Mouse (Mus musculus): ENCODE results near the gene Lig3. TPM values are rescaled to one million over a fixed set of nuclear protein-coding genes. Genes with fewer than 3 reads are reported as not detected.

Gene Lig3
- polyA plus RNA-seq (2015; fragmentation: Nextera tagmentation; extraction: Ambion mirVana) = 19.0 and 19.7 TPM in 2 replicates

DNA sequence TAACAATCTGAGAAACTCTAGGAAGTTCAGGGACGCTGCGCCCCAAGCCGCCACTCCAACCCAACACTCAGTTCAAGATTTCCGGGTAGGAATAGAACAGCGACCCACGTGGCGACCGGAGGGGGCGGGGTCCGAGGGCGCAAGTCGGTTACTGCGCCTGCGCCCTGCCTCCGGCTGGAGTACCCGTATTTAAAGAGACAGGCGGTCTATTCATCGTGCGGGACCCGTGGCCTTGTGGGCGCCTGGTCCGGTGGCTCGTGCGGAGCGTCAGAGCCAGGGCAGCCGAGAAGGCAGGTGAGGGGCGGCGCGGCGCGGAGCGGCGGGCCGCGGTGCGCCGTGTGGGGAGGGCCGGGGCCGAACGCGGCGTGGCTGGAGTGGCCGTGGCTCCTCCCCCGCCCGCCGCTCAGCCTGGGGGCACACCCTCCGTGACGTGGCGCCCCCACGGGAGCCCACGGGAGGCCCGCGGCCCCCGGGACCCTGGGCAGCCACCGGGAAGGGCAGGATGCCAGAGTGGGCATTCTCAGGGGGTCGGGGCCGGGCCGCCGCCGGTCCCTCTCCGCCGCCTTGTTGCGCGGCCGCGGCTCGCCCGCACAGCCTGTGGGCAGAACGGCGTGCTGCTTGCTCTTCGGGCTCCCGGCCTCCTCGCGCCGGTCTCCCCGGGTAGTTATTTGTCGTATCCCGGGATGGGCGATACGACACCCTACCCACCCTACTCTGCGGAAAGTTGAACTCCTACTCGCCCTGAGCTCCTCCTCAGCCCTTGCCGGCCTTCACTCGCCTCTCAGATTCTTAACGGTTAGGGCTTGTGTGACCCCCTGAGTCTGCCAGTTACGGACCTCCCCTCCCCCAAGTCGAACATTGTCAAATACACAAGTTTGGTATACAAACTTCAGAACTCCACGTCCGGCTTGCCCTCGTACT, at the start of gene Lig3:
Gene Lig3, plus strand, starts transcription at position 126 of the 921 bp plus-strand sequence.
- H3K36me3 ChIP-seq = peaks cover 17% of the 10 kb centered on the region
- H3K27me3 ChIP-seq (replicated peaks) = no peaks in the 10 kb centered on the region
- peak; percentile 95 for ATAC-seq (ENCODE audit: low FRiP score)
- H3K4me3 ChIP-seq (replicated peaks) = peak within 1 kb of the TSS; percentile 95
- under 1% methylated on average over 74 of the region's 90 CpGs for WGBS
- H3K27ac ChIP-seq (replicated peaks) = peak within 1 kb of the TSS; percentile 99
- H3K4me2 ChIP-seq = peak within 1 kb of the TSS; percentile 71
- H3K9me3 ChIP-seq (replicated peaks) = no peaks in the 10 kb centered on the region
- peak within 1 kb of the TSS; percentile 96 for H3K9ac ChIP-seq (replicated peaks)
- H3K4me1 ChIP-seq = peaks cover 21% of the 10 kb centered on the region

GRCm38 (mm10) chr11:82734227-82734626, 46.7 kb upstream of the Lig3 start:
- Histone ChIP-seq H3K9me3 (replicated peaks) (no peaks in the 10 kb centered on the region), H3K4me2 (no peak overlapping the region), H3K27me3 (replicated peaks) (no peaks in the 10 kb centered on the region), H3K9ac (replicated peaks) (no peak overlapping the region), H3K27ac (replicated peaks) (no peak overlapping the region), H3K4me1 (no peaks in the 10 kb centered on the region), H3K36me3 (no peaks in the 10 kb centered on the region), H3K4me3 (replicated peaks) (no peak overlapping the region)
- ATAC-seq (ENCODE audit: low FRiP score) = no peak

- no peak for ATAC-seq (ENCODE audit: low FRiP score)
- no peak overlapping the region for H3K27ac ChIP-seq (replicated peaks)
These were observed 41.9 kb upstream of the Lig3 start for GRCm38 (mm10) chr11:82739006-82739405.

GRCm38 (mm10) chr11:82746138-82746537, 34.8 kb upstream of the Lig3 start:
- WGBS = 30% methylated on average over 6 of the region's 6 CpGs
- no peak for ATAC-seq (ENCODE audit: low FRiP score)
- Histone ChIP-seq H3K27ac (replicated peaks) (no peak overlapping the region), H3K9ac (replicated peaks) (no peak overlapping the region), H3K9me3 (replicated peaks) (no peaks in the 10 kb centered on the region), H3K27me3 (replicated peaks) (no peaks in the 10 kb centered on the region), H3K4me2 (no peak overlapping the region), H3K36me3 (no peaks in the 10 kb centered on the region), H3K4me1 (no peaks in the 10 kb centered on the region), H3K4me3 (replicated peaks) (no peak overlapping the region)

More at GRCm38 (mm10) chr11:82739006-82739405, 41.9 kb upstream of the Lig3 start:
- Histone ChIP-seq H3K9me3 (replicated peaks) (no peaks in the 10 kb centered on the region), H3K4me1 (no peaks in the 10 kb centered on the region), H3K4me3 (replicated peaks) (no peak overlapping the region), H3K4me2 (no peak overlapping the region), H3K27me3 (replicated peaks) (no peaks in the 10 kb centered on the region), H3K36me3 (no peaks in the 10 kb centered on the region), H3K9ac (replicated peaks) (no peak overlapping the region)

DNA sequence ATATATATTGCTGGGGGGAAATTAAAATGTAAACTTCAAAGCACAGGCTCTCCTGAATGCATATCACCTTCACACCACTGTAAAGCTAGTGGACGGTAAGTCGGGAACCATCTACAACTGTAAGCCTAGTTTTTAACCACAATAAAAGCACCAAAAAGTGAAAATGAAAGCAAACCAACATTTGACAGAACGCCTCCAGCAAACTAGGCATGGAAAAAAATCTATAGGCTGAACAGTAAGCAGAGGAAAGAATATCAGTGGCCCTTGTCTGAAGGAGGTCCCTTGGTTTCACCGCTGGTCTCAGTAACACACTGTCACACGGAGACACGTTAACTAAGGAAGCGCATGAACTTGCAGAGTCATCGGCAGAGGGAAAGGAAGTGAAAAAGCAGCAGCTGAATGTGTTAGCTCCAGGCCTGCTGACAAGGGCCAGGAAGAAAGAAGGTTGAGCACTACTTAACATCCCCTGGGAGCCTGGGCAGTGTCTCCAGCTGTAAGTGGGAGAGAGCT, 34.0 kb upstream of the Lig3 start:
- H3K36me3 ChIP-seq = no peaks in the 10 kb centered on the region
- 84% methylated on average over 8 of the region's 8 CpGs for WGBS
- no peak overlapping the region for H3K27ac ChIP-seq (replicated peaks)
- no peak overlapping the region for H3K9ac ChIP-seq (replicated peaks)
- no peak for ATAC-seq (ENCODE audit: low FRiP score)
- H3K4me2 ChIP-seq = no peak overlapping the region
- no peaks in the 10 kb centered on the region for H3K4me1 ChIP-seq
- H3K9me3 ChIP-seq (replicated peaks) = no peaks in the 10 kb centered on the region
- H3K27me3 ChIP-seq (replicated peaks) = no peaks in the 10 kb centered on the region
- no peak overlapping the region for H3K4me3 ChIP-seq (replicated peaks)

- Histone ChIP-seq H3K4me2 (no peak overlapping the region), H3K9ac (replicated peaks) (no peak overlapping the region), H3K9me3 (replicated peaks) (no peaks in the 10 kb centered on the region), H3K36me3 (no peaks in the 10 kb centered on the region), H3K27me3 (replicated peaks) (0 out of 2 replicates have a peak, but pooled peaks cover 3% of the 10 kb centered on the region), H3K27ac (replicated peaks) (no peak overlapping the region), H3K4me1 (no peaks in the 10 kb centered on the region), H3K4me3 (replicated peaks) (no peak overlapping the region)
- WGBS = 73% methylated on average over 6 of the region's 6 CpGs
- no peak for ATAC-seq (ENCODE audit: low FRiP score)
These were observed 28.4 kb upstream of the Lig3 start for GRCm38 (mm10) chr11:82752349-82753115.

GRCm38 (mm10) chr11:82755919-82756318, 25.0 kb upstream of the Lig3 start:
- Histone ChIP-seq H3K4me3 (replicated peaks) (no peak overlapping the region), H3K27me3 (replicated peaks) (peaks cover 13% of the 10 kb centered on the region), H3K27ac (replicated peaks) (no peak overlapping the region), H3K9me3 (replicated peaks) (no peaks in the 10 kb centered on the region), H3K36me3 (no peaks in the 10 kb centered on the region), H3K9ac (replicated peaks) (no peak overlapping the region), H3K4me2 (no peak overlapping the region), H3K4me1 (no peaks in the 10 kb centered on the region)
- ATAC-seq (ENCODE audit: low FRiP score) = no peak
- WGBS = 100% methylated on average over 1 of the region's 1 CpGs

DNA sequence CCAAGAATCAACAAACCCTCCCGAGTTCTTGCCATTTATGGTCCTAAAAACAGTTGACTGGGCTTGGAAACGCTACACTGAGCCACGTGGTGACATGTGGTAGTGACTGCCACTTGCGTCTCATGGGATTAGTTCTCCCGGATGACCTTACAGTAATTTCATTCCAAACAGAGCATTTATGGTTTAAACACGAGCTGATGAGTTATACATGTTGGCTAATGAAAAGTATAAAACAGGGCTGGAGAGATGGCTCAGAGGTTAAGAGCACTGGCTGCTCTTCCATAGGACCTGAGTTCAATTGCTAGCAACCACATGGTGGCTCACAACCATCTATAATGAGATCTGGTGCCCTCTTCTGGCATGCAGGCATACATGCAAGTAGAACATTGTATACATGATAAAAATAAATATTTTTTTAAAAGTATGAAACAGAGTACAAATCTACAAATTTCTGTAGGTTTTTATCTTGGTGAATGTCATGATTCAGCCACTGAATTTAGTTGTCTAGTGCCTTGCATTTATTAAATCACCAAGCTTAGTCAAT, 18.6 kb upstream of the Lig3 start:
- Histone ChIP-seq H3K27me3 (replicated peaks) (peaks cover 10% of the 10 kb centered on the region), H3K9me3 (replicated peaks) (no peaks in the 10 kb centered on the region), H3K27ac (replicated peaks) (no peak overlapping the region), H3K9ac (replicated peaks) (no peak overlapping the region), H3K36me3 (no peaks in the 10 kb centered on the region), H3K4me1 (peaks cover 25% of the 10 kb centered on the region), H3K4me2 (no peak overlapping the region), H3K4me3 (replicated peaks) (no peak overlapping the region)
- no peak for ATAC-seq (ENCODE audit: low FRiP score)
- WGBS = 86% methylated on average over 6 of the region's 6 CpGs

DNA sequence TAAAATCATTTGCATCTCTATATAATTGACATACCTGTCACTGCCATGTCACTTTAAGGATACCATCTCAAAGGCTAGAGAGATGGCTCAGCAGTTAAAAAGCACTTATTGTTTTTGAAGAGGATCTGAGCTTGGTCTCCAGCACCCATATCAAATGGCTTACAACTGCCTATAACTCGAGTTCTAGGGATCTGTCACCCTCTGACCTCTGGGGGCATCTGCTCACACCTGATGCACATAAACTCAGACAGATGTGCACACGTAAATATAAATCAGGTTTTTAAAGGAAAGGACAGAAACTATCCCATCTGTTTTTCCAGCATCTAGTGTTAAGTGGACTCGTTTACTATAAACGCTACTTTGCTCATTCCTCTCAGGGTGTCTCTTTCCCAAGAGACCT, 17.6 kb upstream of the Lig3 start:
- Histone ChIP-seq H3K9me3 (replicated peaks) (no peaks in the 10 kb centered on the region), H3K4me2 (peak overlapping the region; percentile 94), H3K9ac (replicated peaks) (peak overlapping the region; percentile 91), H3K4me3 (replicated peaks) (peak overlapping the region; percentile 96), H3K4me1 (peaks cover 25% of the 10 kb centered on the region), H3K27ac (replicated peaks) (peak overlapping the region; percentile 96), H3K36me3 (no peaks in the 10 kb centered on the region), H3K27me3 (replicated peaks) (peaks cover 10% of the 10 kb centered on the region; the same call in 1 of the 2 replicates)
- 11% methylated on average over 4 of the region's 4 CpGs for WGBS
- ATAC-seq (ENCODE audit: low FRiP score) = no peak

DNA sequence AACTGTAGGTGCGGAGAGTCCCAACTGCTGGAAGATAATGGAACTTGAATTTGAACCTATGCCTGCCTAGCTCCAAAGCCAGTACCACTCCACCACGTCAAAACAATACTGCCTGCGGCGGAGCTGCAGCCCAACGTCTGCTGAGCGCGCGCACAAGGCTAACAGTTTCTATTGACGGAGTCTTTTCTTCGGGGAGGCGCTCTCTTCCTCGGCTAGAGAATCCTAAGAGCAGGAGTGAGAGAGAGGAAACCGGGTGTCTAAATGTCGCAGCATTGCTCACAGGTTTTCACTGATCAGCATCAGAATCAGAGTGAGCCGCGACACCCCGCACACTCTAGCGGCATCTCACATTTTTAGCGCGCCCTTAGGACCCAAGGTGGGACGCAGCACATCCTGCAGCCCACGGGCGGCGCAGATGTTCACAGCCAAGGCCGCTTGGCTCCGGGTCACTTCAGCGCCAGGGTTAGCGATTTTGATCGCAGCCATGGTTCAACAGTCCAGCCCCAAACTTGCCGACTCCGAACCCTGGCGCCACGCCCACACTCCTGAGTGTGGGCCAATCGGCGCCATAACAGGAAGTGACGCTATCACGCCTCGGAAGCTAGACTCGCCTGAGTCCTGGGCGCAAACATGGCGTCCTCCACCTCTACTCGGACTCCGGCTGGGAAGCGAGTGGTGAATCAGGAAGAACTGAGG, 17.0 kb upstream of the Lig3 start, which contains the start of the genes Cct6b and Zfp830:
Gene Cct6b, minus strand, starts transcription at position 580 of the 696 bp plus-strand sequence.
Gene Zfp830, plus strand, starts transcription at position 604 of the 696 bp plus-strand sequence.
- Histone ChIP-seq H3K27me3 (replicated peaks) (peaks cover 6% of the 10 kb centered on the region; the same call in 1 of the 2 replicates), H3K9ac (replicated peaks) (peak within 1 kb of the TSS; percentile 91), H3K36me3 (peaks cover 4% of the 10 kb centered on the region; the same call in 1 of the 2 replicates), H3K9me3 (replicated peaks) (no peaks in the 10 kb centered on the region), H3K4me2 (peak within 1 kb of the TSS; percentile 94), H3K4me1 (peaks cover 25% of the 10 kb centered on the region), H3K27ac (replicated peaks) (peak within 1 kb of the TSS; percentile 96), H3K4me3 (replicated peaks) (peak within 1 kb of the TSS; percentile 96)
- peak; percentile 100 for ATAC-seq (ENCODE audit: low FRiP score)
- under 1% methylated on average over 44 of the region's 44 CpGs for WGBS

Data from neural tube, embryonic 15.5 days (tissue).